Mouse (Mus musculus) ES-Bruce4 (cell line): Measurements from ENCODE around the gene Otop2.

Source experiments
- CTCF ChIP-seq: IDR thresholded peaks from one replicate; pipeline ENCODE4 v1.8.1; 2011; ENCODE audit warnings: low read depth, low read length
- POLR2A ChIP-seq: IDR thresholded peaks from one replicate; pipeline ENCODE4 v1.8.1; 2011; ENCODE audit warnings: low read length; ENCODE audit not compliant: insufficient read depth

DNA sequence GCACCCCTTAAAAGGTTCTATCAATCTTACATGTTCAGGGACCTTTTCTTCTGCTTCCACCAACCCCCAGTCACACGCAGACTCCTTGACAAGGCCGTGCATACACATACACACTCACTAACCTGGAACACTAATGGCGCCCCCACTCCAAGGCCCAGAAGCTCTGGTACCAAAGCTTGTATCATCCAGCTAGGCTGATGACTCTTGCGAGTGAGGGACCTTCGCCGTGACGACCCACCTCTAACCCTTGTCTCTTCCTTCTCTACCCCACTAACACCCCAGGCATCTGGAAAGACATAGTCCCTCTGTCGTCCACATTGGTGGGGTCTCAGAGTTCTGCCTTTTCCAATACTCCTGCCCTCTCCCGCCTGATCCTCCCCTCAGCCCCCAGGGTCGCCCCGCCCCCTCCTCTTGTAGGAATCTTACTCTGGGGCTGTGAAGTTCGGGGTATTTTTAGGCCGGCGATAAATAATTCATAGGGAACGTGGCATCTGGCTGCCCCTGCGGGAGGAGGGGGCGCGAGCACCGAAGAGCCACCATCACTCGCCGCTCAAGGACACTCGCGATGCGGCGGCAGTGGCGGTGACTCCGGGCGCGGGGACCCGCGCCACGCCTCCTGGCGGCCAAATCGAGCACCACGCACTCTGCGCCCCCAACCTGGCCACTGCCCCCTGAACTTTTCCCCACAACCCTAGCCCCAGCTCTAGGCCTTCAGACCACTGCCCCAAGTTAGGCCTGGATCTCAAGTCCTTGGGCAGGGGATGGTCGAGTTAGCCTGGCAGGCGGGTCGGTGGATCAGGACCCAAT lies 41.9 kb upstream of the Otop2 start:
- peak; percentile 44 for TF ChIP-seq CTCF
- TF ChIP-seq POLR2A = no peak
